Mouse (Mus musculus) CH12.LX (cell line): ENCODE measurements around the gene Lrriq4. TPM values are rescaled to one million over a fixed set of nuclear protein-coding genes. Genes with fewer than 3 reads are reported as not detected.

Experiments
- DNase-seq: peaks from one replicate; pipeline ENCODE4 v3.0.0-alpha.2; 2013; ENCODE audit errors: extremely low read depth
- H3K27ac ChIP-seq: 2 replicates; pipeline ENCODE4 v1.5.1; 2012; ENCODE audit warnings: low read depth, mild to moderate bottlenecking, control low read depth, moderate library complexity; ENCODE audit not compliant: insufficient read depth
- H3K27me3 ChIP-seq: replicated peaks from 2 replicates; pipeline ENCODE3; 2012; ENCODE audit warnings: inconsistent platforms
- H3K36me3 ChIP-seq, 2 experiments: replicated peaks in 1 of 2; 2 replicates each; pipeline versions ENCODE3 to v1.6.1; 2012; ENCODE audit warnings: inconsistent platforms in 1 of 2, low read length in 1 of 2, mild to moderate bottlenecking in 1 of 2, mixed read lengths in 1 of 2, moderate library complexity in 1 of 2; ENCODE audit not compliant: control insufficient read depth in 1 of 2, insufficient read depth in 1 of 2
- H3K4me1 ChIP-seq, 2 experiments: 2 replicates each; pipeline ENCODE4 v1.6.1; 2012; ENCODE audit warnings: inconsistent platforms in 1 of 2, moderate library complexity in 1 of 2; ENCODE audit not compliant: insufficient read depth in 2 of 2, control insufficient read depth in 1 of 2
- H3K4me2 ChIP-seq: 2 replicates; pipeline ENCODE4 v1.6.1; 2012; ENCODE audit warnings: low read depth, mild to moderate bottlenecking, control low read depth; ENCODE audit not compliant: poor library complexity, insufficient read depth, severe bottlenecking
- H3K4me3 ChIP-seq, 3 experiments: fragments of 150-350 bp in 1 of 3; sonication (generic) in 1 of 3; replicated peaks in 1 of 3; 2 replicates each; pipeline versions ENCODE3 to v1.5.1; 2011 to 2012; ENCODE audit warnings: low read depth in 2 of 3, low read length in 2 of 3, mild to moderate bottlenecking in 2 of 3, moderate library complexity in 2 of 3, control low read depth in 1 of 3, improper control_type of control experiment in 1 of 3, inconsistent platforms in 1 of 3, mixed read lengths in 1 of 3; ENCODE audit not compliant: poor library complexity in 1 of 3
- H3K79me2 ChIP-seq: replicated peaks from 2 replicates; pipeline ENCODE4 v1.6.1; 2012; ENCODE audit warnings: mild to moderate bottlenecking, moderate library complexity; ENCODE audit not compliant: control insufficient read depth, poor library complexity, insufficient read depth, severe bottlenecking; ENCODE audit errors: extremely low read depth
- H3K9ac ChIP-seq: 2 replicates; pipeline ENCODE4 v1.6.1; 2012; ENCODE audit warnings: low read depth, mild to moderate bottlenecking, control low read depth, moderate library complexity; ENCODE audit not compliant: insufficient read depth
- H3K9me3 ChIP-seq: replicated peaks from 2 replicates; pipeline ENCODE3; 2012; ENCODE audit warnings: low read length, inconsistent platforms, mixed read lengths
- BHLHE40 ChIP-seq: IDR thresholded peaks from 2 replicates; pipeline ENCODE4 v1.6.1; 2011; ENCODE audit warnings: mild to moderate bottlenecking, low read depth, low read length, improper control_type of control experiment
- CHD1 ChIP-seq: IDR thresholded peaks from 2 replicates; pipeline ENCODE4 v1.6.1; 2012; ENCODE audit warnings: low read depth, low read length, improper control_type of control experiment, inconsistent platforms
- ETS1 ChIP-seq: conservative IDR thresholded peaks from 2 replicates; pipeline ENCODE4 v1.6.1; 2012; ENCODE audit warnings: low read depth, mild to moderate bottlenecking, inconsistent platforms, low read length, improper control_type of control experiment, moderate library complexity
- GABPA ChIP-seq: IDR thresholded peaks from 2 replicates; pipeline ENCODE4 v1.6.1; 2012; ENCODE audit warnings: low read depth, low read length, improper control_type of control experiment, inconsistent platforms; ENCODE audit not compliant: insufficient replicate concordance
- HCFC1 ChIP-seq: IDR thresholded peaks from 2 replicates; pipeline ENCODE4 v1.6.1; 2012; ENCODE audit warnings: low read depth, mild to moderate bottlenecking, inconsistent platforms, low read length, improper control_type of control experiment
- JUN ChIP-seq: IDR thresholded peaks from 2 replicates; pipeline ENCODE4 v1.6.1; 2011; ENCODE audit warnings: low read depth, mild to moderate bottlenecking, low read length, improper control_type of control experiment, moderate library complexity; ENCODE audit not compliant: insufficient read depth
- JUND ChIP-seq: conservative IDR thresholded peaks from 2 replicates; pipeline ENCODE4 v1.6.1; 2011; ENCODE audit warnings: low read depth, low read length, improper control_type of control experiment
- KAT2A ChIP-seq: IDR thresholded peaks from 2 replicates; pipeline ENCODE4 v1.6.1; 2012; ENCODE audit warnings: low read length, improper control_type of control experiment, inconsistent platforms; ENCODE audit not compliant: insufficient replicate concordance
- MYC ChIP-seq: IDR thresholded peaks from 2 replicates; pipeline ENCODE4 v1.6.1; 2011; ENCODE audit warnings: low read depth, mild to moderate bottlenecking, improper control_type of control experiment, low read length
- NELFE ChIP-seq: IDR thresholded peaks from 2 replicates; pipeline ENCODE4 v1.6.1; 2011; ENCODE audit warnings: low read depth, low read length, improper control_type of control experiment
- NRF1 ChIP-seq: IDR thresholded peaks from 2 replicates; pipeline ENCODE4 v1.6.1; 2014; ENCODE audit warnings: low read depth, mild to moderate bottlenecking, inconsistent platforms, low read length, improper control_type of control experiment, moderate library complexity
- RAD21 ChIP-seq: IDR thresholded peaks from 2 replicates; pipeline ENCODE4 v1.6.1; 2011; ENCODE audit warnings: low read depth, mild to moderate bottlenecking, low read length, improper control_type of control experiment, moderate library complexity
- UBTF ChIP-seq: IDR thresholded peaks from 2 replicates; pipeline ENCODE4 v1.6.1; 2012; ENCODE audit warnings: low read depth, mild to moderate bottlenecking, inconsistent platforms, low read length, improper control_type of control experiment, moderate library complexity
- USF2 ChIP-seq: conservative IDR thresholded peaks from 2 replicates; pipeline ENCODE4 v1.6.1; 2011; ENCODE audit warnings: low read depth, low read length, improper control_type of control experiment
- ZKSCAN1 ChIP-seq: IDR thresholded peaks from 2 replicates; pipeline ENCODE4 v1.6.1; 2012; ENCODE audit warnings: low read depth, inconsistent platforms, low read length, improper control_type of control experiment, borderline replicate concordance
- ZNF384 ChIP-seq: IDR thresholded peaks from 2 replicates; pipeline ENCODE4 v1.6.1; 2012; ENCODE audit warnings: low read depth, low read length, improper control_type of control experiment, inconsistent platforms
- dilution Hi-C: fragments of 300-500 bp; cut with MboI; formaldehyde crosslinking; loops from 2 replicates; pipeline ENCODE4 v1.14.3; 2020; ENCODE audit warnings: low sequenced_read_pairs; ENCODE audit not compliant: extremely low pct_unique_long_range_greater_than_20kb, extremely low pct_ligation_motif_present
- in situ Hi-C: fragments of 300-500 bp; cut with MboI; formaldehyde crosslinking; loops from 3 replicates; pipeline ENCODE4 v1.14.3; 2019; ENCODE audit warnings: low sequenced_read_pairs, low pct_ligation_motif_present, low pct_unique_long_range_greater_than_20kb, mixed read lengths
- polyA plus RNA-seq: library from polyadenylated mRNA; unstranded; fragments of >175 nt; gene quantifications from 2 replicates; pipeline ENCODE4 v1.2.1, GENCODE M21; 2012; ENCODE audit warnings: low read depth; ENCODE audit not compliant: insufficient read length
- total RNA-seq, 2 experiments: library from RNA; depleted of rRNA; stranded (reverse); fragments of 300-350 nt in 1 of 2; fragments of >200 nt in 1 of 2; gene quantifications; 2 replicates each; pipeline ENCODE4 v1.2.3; 2012 to 2014

The Lrriq4 gene
- total and polyA plus RNA-seq, 3 experiments = not detected

DNA sequence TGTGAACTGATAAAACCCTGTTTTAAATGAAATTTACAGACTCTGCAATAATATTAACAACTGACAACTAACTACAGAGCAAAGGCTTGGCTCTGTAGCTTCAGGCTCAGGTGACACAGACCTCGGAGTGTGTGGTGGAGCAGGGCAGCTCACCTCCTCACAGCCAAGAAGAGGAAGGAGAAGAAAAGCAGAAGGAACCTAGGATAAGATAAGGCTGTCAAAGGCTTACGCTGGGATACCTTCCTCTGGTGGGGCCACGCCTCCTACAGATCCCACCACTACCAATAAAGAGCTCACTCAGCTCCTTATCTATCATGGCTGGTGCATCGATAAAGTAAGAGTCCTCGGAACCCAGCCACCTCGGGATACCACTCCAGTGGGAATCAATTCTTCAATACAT lies 38.9 kb downstream of the Lrriq4 start:
- H3K9ac ChIP-seq = no peak overlapping the region
- in situ Hi-C loops (no loop called here), dilution Hi-C loops (no loop called here)
- H3K4me3 ChIP-seq = no peak overlapping the region
- H3K4me2 ChIP-seq = no peak overlapping the region
- no peaks in the 10 kb centered on the region for H3K79me2 ChIP-seq
- no peaks in the 10 kb centered on the region for H3K9me3 ChIP-seq
- H3K4me1 ChIP-seq = no peaks in the 10 kb centered on the region
- TF ChIP-seq HCFC1 = no peak
- no peak for TF ChIP-seq ETS1
- no peak for TF ChIP-seq GABPA
- no peak for TF ChIP-seq KAT2A
- no peak for TF ChIP-seq NRF1
- TF ChIP-seq ZKSCAN1 = no peak
- no peak for TF ChIP-seq USF2
- TF ChIP-seq RAD21 = no peak
- TF ChIP-seq MYC = no peak
- no peak for TF ChIP-seq NELFE
- TF ChIP-seq BHLHE40 = no peak
- TF ChIP-seq JUND = no peak
- TF ChIP-seq ZNF384 = no peak
- no peak for TF ChIP-seq JUN
- TF ChIP-seq CHD1 = no peak
- no peak for DNase-seq
- H3K27me3 ChIP-seq = no peaks in the 10 kb centered on the region
- H3K36me3 ChIP-seq = no peaks in the 10 kb centered on the region
- H3K27ac ChIP-seq = no peak overlapping the region

DNA sequence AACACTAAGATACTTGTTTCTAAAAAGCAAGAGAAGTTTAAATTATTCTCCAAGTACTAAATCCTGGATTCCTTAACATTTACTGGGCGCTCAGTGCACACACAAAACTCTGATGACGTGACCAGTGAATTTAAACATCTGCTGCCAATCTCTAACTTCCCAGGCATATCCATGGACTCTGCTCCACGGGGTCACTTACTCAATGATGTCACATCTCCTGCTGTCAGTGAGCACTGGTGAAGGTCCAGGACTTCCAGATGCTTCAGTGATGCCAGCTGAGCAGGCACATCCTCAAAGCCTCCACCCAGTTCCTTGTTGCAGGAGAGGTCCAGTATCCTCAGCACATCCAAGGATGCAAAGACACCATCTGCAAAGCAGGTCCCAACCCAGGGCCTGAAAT lies 42.9 kb downstream of the Lrriq4 start:
- Histone ChIP-seq H3K4me2 (no peak overlapping the region), H3K79me2 (no peaks in the 10 kb centered on the region), H3K27me3 (no peaks in the 10 kb centered on the region), H3K4me3 (no peak overlapping the region), H3K27ac (no peak overlapping the region), H3K9ac (no peak overlapping the region), H3K4me1 (no peaks in the 10 kb centered on the region), H3K36me3 (no peaks in the 10 kb centered on the region), H3K9me3 (no peaks in the 10 kb centered on the region)
- dilution Hi-C loops (no loop called here), in situ Hi-C loops (no loop called here)
- TF ChIP-seq UBTF = no peak
- DNase-seq = no peak
